Mouse (Mus musculus) mature B cell (primary cell): Measurements from ENCODE around the gene Tbcel.

Source experiments
- in situ Hi-C: fragments of 300-500 bp; cut with MboI; formaldehyde crosslinking; loops from 2 replicates; pipeline ENCODE4 v1.14.3; 2019

Gene Tbcel

DNA sequence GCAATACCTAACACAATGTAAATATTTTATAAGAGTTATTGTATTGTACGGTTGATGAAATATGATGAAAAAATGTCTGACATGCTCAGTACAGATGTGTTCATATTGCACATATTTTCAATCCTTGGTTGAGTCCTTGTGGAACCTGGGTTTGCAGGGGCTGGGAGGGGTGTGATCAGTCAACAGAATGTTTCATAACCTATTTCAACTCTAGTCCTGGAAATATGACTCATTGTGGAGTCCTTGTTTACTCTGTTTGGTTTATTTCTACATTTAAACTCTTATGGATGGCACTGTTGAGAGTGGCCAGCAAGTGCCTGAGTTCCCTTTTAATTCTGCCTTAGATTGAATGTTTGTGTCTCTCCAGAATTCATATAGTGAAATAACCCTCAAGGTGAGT lies 22.9 kb downstream of the Tbcel start:
- in situ Hi-C loops: no loop called here

DNA sequence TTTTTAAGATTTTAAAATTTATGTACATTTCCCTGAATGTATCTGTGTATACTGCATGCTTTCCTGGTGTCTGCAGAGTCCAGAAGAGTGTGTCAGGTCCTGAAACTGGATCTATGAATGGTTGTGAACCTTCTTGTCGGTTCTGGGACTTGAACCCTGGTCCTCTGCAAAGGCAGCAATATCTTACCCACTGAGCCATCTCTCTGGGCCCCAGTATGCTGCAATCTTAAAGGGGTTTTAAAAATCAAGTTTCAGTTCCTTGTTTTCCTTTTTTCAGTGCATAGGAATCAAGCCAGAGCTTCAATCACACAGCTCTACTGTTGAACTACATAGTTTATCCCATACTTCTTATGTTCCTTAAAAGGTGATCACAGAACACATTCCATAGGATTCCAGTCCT lies 24.7 kb downstream of the Tbcel start:
- in situ Hi-C loops: no loop called here

DNA sequence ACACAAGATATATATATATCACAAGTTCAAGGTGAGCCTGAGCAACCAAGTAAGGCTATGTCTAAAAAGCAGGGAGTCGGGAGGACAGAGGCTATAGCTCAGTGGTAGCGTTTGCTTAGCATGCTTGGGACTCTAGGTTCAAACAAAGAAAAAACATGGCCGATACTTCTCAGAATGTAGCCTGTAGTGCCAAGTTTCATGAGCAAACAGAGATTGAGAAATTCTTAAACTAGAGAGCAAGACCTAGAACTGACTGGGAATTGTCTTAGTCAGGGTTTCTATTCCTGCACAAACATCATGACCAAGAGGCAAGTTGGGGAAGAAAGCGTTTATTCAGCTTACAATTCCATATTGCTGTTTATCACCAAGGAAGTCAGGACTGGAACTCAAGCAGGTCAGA lies 31.4 kb downstream of the Tbcel start:
- in situ Hi-C loops: no loop called here

DNA sequence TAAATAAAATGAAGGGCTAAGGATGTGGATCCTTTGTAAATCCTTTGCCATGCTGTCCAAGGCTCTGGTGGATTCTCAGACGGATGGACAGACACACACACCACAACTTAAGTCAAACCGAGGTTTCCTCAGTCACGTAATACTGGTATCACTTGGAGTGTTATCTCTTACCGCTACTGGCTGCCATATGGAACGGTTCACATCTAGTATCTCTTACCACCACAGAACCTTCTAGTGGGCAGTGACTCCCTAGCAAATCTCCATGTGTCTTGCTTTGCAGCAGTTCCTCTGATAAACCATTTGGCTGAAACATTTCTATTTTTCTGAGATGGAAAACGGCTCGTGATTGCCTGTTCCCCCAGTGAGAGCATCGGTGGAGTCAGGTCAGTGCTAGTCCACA lies 33.4 kb downstream of the Tbcel start:
- in situ Hi-C loops: no loop called here

DNA sequence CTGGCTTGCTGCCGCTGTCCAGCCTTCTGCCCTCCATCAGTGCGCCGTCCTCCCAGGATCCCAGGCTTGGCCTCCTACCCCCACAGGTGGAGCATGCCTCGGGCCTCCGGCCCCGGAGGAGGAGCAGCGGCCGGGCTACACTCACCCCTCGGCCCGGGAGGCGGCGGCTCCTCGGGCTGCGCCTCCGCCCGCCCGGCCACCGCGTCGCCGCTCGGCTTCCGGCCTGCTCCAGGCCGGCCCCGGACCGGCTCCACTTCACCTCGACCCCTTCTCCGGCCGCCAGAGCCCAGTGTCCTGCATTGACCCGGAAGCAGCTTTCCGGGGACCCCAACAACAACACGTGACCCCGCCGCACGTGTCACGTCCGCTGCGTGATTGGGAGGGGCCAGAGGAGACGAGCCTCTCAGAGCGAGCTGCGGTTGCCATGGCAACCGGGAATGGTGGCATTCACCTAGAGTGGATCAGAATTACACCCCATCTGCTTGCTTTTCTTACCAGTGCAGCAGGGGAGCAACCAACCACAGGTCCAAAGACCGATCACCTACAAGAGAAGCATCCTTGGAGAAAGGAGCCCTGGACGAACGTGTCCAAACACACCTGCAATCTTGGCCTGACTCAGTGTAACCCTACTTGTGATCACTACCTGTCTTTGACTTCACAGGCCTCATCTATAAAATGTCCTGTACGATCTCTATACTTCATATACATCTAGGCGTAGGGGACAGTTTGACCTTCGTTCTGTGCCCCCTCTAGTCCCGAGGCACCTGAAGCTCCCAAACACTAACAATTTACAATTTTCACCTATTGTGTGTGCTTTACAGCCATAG lies 35.5 kb downstream of the Tbcel start:
- in situ Hi-C loops: no loop called here

DNA sequence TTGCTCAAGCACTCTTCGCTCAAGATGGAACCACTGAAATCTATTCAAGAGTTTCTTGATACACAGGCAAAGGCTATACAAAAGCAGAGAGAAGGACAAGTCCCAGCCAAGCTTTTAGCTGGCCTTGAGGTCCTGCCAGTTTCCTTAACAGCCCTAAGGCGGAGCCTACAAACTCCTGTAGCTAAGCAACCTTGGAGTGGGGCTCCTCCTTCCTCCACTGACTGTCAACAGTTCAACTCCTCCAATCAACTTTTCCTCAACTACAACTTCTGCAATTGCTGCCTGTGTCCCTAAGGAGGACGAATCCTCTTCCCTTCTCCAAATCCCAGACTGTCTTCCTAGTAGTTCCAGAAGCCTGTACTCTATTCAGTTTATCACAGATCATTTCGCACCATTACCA lies 36.4 kb downstream of the Tbcel start:
- in situ Hi-C loops: no loop called here

DNA sequence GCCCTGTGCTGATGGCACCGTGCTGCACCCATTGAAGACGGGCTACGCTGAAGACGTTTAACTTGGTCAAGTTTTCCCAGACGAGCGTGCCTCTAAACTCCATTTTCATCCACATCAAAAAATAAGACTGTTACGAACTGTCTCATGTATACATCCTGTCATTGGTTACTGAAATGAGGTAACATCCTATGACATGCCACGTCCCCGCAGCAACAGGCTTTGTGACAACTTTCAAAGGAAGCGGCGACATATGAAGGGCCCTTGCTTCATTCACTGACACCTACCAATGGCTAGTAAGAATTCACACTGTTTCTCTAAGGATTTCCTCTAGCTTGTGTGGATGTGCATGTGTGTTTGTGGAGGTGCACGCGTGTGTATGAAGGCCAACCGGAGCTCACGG lies 38.3 kb downstream of the Tbcel start:
- in situ Hi-C loops: no loop called here

DNA sequence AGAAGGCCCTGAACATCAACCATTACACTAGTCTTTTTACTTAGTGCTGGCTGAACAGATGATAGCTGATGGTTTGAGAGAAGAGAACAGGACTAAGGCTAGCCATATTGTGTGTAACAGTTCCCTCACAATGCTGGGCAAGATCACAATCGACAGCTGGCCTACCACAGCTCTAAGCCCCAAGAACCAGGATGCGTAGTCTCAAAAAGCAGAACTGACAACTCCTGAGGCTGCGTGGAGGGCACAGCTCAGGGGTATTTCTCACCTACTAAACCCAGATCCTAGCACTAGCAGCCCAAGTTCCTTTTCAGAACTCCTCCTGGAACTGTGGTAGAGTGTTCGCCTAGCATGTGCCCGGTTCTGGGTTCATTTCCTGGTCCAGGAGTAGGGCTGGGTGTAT lies 39.2 kb downstream of the Tbcel start:
- in situ Hi-C loops: no loop called here

DNA sequence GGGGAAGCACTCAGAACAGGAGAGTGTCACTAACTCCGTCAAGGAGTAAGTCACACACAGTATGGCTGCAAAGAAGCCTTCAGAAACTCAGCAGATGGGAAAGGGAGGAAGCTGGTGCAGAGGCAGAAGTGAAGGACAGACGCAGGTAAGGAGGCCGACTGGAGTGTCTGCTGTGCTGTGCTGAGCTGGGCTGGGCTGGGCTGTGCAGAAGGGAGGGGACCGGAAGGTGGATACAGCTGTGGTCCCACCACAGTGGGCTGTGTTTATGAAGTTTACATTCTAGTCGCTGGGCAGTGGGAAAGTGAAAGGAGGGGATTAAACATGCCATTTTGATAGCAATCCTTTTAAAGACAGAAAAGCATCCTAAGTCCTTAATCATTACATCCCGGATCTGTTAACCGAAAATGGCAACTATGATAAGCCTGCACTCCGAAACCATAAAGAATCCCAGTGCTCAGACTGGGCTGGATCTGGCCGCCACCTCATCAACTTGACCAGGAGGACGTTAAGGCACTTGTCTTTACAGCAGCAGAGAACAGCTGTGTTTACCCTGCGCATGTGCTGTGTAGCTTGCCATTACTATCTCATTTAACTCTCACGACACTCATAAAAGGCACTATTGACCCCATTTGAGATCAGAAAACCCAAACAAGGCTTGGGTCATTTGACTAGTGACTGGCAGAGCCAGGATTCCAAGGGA lies 40.3 kb downstream of the Tbcel start:
- in situ Hi-C loops: no loop called here

DNA sequence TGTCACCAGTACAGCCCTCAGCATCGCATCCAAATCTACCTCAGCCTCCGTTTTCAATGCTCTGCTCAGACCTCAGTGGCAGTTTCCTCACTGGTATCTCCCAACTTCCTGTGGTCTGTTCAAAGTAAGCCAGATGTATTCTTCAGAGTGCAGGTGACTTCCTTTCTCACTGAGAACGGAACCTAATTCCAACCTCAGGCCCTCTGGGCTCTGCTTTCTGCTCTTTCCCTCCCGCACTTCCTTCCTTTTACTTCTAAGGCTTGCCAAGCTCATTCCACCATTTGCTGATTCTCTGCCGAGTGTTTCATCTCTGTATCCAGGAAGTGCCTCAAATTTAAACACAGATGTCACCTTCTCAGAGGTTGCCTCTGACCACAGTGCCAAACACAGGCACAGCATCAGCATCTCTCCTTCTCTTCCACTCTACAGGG lies 41.9 kb downstream of the Tbcel start:
- in situ Hi-C loops: no loop called here

DNA sequence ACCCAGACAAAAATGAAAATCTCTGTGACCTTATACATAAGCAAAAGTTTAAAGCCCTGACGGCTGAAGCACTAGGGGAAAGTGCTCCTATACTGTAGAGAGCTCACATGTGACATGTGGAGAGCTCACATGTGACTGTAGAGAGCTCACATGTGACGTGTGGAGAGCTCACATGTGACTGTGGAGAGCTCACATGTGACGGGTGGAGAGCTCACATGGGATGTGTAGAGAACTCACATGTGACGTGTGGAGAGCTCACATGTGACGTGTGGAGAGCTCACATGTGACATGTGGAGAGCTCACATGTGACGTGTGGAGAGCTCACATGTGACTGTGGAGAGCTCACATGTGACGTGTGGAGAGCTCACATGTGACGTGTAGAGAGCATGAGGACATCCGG lies 43.4 kb downstream of the Tbcel start:
- in situ Hi-C loops: no loop called here

DNA sequence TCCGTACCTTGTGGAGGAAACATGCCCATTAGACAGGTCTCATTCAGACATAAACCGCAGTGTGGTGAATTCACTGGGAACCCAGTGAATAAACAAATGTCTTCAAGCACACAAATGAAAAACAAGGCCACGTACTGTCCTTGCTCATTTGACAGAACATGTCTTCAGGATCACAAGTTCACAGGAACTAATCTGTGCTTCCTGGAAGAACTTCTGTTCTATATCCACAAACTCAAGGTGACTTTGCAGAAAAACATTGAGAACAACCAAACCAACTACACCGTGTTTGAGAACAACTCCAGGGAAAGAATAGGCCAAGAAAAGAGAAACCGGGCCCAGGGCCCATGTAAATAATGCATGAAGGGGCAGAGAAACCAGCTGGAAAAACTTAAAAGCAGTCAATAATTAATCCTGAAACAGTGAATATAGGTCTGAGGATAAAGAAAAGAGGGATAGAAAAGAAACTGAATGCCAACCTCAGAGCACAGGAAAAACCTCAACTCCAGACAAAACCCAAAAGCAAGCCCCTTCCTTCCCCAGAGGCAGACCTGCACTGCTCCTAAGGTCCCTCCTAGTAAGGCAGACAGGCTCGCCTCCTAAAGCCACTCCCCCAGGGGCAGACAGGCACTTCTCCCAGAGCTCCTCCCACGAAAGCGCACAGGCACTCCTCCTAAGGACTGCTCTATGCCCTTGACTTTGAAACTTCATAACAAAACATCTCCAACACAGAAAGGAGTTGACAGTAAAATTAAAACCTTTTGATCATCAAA lies 44.2 kb downstream of the Tbcel start:
- in situ Hi-C loops: no loop called here

DNA sequence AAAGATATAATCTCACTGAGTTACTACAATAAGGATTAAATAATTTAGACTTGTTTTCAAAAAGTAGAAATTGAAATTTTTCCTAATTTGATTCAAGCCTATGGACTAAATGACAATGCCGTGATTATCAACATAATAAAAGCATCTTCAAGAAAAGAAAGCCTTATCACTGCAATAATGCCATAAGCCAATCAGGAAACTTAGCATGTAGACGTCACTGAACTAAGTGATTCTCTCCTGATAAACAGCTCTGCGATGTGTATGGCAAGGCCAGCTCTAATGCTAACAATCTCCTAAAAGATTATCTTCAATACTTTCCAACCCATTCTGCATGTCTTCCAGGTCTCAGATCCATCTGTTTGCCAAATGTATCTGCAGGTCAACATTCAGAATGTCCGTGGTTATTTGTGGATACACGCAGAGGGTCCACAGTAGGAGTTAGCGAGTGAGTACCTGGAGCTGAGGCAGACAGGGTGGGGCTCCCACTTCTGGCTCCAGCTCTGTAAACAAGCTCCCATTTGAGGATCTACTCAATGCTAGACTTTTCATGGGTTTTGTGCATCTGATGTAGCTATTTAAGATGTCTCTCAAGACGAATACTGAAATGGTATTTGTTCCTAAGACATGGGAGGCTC lies 44.9 kb downstream of the Tbcel start:
- in situ Hi-C loops: no loop called here

DNA sequence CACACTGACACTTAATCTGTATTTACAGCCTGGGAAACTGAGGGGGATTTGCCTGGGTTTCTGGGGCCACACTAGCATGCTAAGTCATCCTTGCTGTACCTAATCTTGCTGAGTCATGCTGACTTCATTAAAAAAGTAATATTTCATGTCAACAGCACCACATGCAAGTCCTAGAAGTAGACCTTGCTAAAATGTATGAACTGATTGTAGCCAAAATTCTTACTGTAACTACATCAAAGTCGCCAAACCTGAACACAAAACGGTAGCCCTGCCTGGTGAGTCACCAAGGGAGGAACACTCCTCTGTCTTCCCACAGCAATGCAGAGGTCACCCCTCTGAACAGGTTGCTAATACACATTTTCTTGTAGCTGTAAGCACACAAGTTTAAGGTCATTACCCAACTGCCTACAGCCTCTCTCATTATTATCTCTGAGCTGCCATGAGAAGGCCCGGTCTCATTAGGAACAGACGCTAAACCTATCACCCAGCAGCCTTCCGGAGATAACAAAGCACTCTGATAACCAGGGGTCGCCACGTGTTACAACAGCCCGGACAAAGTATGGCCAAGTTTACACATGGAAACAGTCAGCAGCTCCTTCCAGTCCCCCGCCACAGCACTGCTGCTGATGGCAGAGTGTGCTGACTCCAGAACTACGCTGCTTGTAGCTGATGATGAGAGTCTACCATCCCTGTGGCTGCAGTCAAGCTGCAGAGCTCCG lies 46.1 kb downstream of the Tbcel start:
- in situ Hi-C loops: no loop called here

DNA sequence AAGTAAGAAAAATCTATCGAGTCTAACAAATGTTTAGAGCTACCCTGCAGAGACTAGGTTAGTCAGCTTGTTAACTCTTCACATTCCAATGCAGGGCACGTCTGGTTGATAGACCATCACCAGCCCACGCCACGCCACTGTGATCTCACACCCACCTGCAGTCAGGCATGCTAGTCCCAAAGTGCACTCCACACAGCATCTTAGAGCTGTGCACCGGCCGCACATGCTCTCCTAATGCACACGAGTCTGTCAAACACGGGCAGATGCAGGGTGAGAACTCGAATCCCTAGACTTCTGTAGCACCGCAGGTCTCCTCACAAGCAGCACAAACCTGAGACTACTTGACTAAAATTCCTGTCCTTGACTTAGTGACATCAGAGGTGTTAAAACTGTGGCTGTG lies 47.3 kb downstream of the Tbcel start:
- in situ Hi-C loops: no loop called here

DNA sequence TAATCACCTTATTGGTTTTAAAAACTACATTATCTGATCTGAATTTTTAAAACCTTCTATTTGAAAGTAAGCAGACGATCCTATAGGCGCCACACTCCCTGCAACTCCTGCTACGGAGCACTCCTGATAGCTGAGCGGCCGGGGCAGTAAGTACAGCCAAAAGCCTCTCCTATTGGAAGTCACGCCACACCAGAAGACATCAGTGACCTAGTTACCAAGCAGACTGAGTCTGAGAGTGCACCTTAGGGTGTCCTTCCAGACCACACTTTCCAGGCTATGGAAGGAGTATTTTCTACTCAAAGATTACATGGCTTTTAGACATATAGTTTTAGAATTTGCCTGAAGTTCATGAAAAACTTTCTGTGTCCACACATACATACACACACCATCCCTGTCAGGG lies 47.9 kb downstream of the Tbcel start:
- in situ Hi-C loops: no loop called here

DNA sequence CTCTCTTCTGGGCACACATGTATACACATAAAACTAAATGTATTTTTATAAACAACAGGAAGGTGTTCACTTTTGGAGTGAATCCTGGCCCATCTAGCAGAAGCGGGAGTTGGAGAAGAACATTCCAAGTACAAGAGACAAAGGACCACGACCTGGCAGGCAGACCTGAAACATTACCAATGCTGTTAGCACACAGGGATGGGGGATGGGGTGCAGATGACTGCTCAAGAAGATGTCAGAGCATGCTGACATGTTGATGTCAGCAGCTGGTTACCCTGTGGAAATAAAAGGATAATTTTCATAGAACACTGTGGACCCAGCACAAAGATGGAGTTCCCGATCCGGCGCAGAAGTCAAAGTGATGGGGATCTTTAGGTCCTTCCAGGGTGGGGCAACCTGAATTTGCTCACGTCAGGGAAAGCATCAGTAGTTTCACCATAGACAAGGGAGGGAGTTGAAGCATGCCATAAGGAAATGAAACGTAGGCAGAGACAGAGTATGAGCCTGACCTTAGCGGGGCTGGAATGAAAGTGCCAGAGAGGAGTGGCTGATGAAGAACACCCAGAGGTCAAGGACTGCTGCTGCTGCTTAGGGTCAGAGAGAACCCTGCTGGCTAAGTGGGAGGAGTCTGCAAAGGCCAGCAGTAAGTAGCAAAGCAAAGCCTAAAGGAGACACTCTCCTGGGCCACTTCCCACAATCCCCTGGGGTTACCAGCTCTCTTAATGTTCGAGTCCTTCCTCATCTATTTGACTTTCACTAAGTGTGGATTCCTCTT lies 48.7 kb downstream of the Tbcel start:
- in situ Hi-C loops: no loop called here

DNA sequence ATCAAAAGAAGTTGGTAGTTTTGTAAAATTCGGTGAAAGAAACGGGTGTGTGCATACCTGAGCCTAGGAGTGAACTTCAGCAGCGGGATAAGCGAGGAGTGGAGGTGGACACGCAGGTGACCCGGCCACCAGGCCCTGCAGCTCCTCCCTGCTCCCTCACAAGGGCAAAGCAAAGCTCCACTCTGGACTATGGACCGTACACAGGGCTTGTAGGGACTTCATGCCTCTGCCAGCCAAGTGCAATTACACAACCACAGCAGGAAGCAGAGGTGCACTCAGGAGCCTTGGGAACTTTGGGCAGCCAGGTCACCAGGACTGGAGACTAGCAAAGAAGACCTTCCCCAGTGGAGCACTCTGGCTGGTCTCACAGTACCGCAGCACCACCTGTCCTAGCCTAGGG lies 50.1 kb downstream of the Tbcel start:
- in situ Hi-C loops: no loop called here

DNA sequence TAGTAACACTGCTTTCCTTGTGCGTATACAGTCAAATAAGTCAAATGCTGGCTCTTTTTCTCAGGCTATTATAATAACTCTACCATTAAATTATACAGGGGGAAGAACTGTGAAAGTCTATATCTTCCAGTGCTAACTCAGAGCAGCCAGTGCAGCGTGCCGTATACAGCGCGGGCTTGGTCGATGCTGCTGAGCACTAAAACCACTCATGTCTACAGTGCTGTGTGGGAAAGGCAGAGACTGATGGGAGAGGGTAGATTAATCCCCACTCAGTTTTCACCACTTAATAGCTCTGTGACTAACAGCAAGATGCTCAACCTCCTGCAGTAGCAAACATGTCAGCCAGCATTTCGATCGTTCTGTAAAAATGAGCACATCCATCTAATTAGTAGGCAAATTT lies 53.2 kb downstream of the Tbcel start:
- in situ Hi-C loops: no loop called here

DNA sequence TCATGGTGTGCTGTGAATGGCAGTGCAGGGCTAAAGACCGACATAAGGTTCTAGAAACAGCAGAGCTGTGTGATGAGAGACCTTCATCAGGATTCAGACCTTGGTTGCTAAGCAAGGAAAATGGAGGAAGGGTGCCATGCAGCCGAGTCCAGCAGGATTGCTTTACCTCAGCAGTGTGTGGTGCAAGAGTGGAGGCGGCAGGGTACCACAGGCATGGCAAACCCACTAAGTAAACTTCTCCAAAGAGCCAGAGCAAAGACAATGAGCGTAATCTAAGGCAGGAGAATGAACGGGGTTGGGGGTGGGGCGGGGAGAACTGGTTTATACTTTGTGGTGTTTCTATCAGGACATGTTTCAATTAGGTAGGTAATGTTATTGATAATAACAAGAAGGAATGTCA lies 58.6 kb downstream of the Tbcel start:
- in situ Hi-C loops: no loop called here

DNA sequence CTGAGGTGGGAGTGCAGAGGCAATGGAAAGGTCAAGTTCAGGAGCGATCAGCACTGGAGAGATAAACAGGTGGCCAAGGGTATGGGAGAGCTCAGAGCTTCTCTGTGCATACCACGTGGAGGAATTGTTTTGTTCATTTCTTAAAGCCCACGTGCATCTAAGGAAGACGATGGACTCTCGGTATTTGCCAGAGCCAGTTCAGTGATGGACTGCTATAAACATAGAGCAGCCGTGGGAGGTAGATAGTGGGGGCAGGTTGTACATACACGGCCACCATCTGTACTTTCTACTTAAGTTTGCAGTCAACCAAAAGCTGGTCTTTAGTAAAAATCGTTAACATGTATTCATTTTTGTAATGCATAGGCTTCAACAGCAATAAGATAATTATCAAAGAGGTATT lies 65.5 kb downstream of the Tbcel start:
- in situ Hi-C loops: no loop called here
